Mouse (Mus musculus) stomach, embryonic 14.5 days (tissue): Measurements from ENCODE around the gene Nebl. TPM values are rescaled to one million over a fixed set of nuclear protein-coding genes. Genes with fewer than 3 reads are reported as not detected.

Experiments
- ATAC-seq: fragments of 200-750 bp; cut with Nextera tagmentation; 2 replicates; pipeline ENCODE4 v1.8.0; 2017; ENCODE audit warnings: low read depth, moderate TSS enrichment; ENCODE audit not compliant: insufficient number of reproducible peaks, insufficient read depth, low FRiP score
- H3K27ac ChIP-seq: fragments of 300-500 bp; sonication (generic); 2 replicates; pipeline ENCODE4 v1.5.1; 2014; ENCODE audit warnings: mild to moderate bottlenecking, low read length, moderate library complexity, mixed read lengths
- H3K27me3 ChIP-seq: fragments of 300-500 bp; sonication (generic); 2 replicates; pipeline ENCODE4 v1.6.1; 2014; ENCODE audit warnings: low read length, control low read depth, mixed read lengths; ENCODE audit not compliant: control insufficient read depth, insufficient read depth
- H3K36me3 ChIP-seq: fragments of 300-500 bp; sonication (generic); 2 replicates; pipeline ENCODE4 v1.6.1; 2014; ENCODE audit warnings: mild to moderate bottlenecking, control low read depth, low read length, moderate library complexity, mixed read lengths; ENCODE audit not compliant: control insufficient read depth, insufficient read depth
- H3K4me1 ChIP-seq: fragments of 300-500 bp; sonication (generic); 2 replicates; pipeline ENCODE4 v1.6.1; 2014; ENCODE audit warnings: low read length, control low read depth, mixed read lengths; ENCODE audit not compliant: control insufficient read depth, insufficient read depth
- H3K4me2 ChIP-seq: fragments of 300-500 bp; sonication (generic); replicated peaks from 2 replicates; pipeline ENCODE4 v1.6.1; 2014; ENCODE audit warnings: low read depth, low read length, control low read depth
- H3K4me3 ChIP-seq: fragments of 300-500 bp; sonication (generic); 2 replicates; pipeline ENCODE4 v1.5.1; 2014; ENCODE audit warnings: low read depth, low read length, control low read depth
- H3K9ac ChIP-seq: fragments of 300-500 bp; sonication (generic); replicated peaks from 2 replicates; pipeline ENCODE4 v1.6.1; 2014; ENCODE audit warnings: low read depth, mild to moderate bottlenecking, control low read depth, low read length, moderate library complexity, mixed read lengths
- H3K9me3 ChIP-seq: fragments of 300-500 bp; sonication (generic); 2 replicates; pipeline ENCODE4 v1.6.1; 2016; ENCODE audit warnings: low read depth, low read length, control low read depth; ENCODE audit not compliant: control insufficient read depth
- WGBS: fragments of 180-500 bp; shearing (Covaris S2); extraction: QIAGEN DNeasy Blood & Tissue Kit; methylation state at CpG from one replicate; pipeline ENCODE4 v1.1.7; 2014; 5-methylcytosine and 5-hydroxymethylcytosine counted together
- polyA plus RNA-seq: library from polyadenylated mRNA; unstranded; fragments of >200 nt; fragmentation: Nextera tagmentation; extraction: Ambion mirVana; gene quantifications from 2 replicates; pipeline ENCODE4 v1.2.1, GENCODE M21; 2014

The Nebl gene
- polyA plus RNA-seq, 1 experiment from 2014 or later = 3.5 TPM

GRCm38 (mm10) chr2:17504115-17504774 lies 227.0 kb downstream of the Nebl start:
- Histone ChIP-seq H3K4me1 (no peaks in the 10 kb centered on the region), H3K9me3 (no peaks in the 10 kb centered on the region), H3K4me3 (no peak overlapping the region), H3K4me2 (no peak overlapping the region), H3K27me3 (no peaks in the 10 kb centered on the region), H3K36me3 (no peaks in the 10 kb centered on the region), H3K9ac (no peak overlapping the region), H3K27ac (no peak overlapping the region)
- WGBS = 68% methylated on average over 6 of the region's 6 CpGs
- no peak for ATAC-seq

GRCm38 (mm10) chr2:17501075-17501474 lies 230.2 kb downstream of the Nebl start:
- H3K9me3 ChIP-seq = no peaks in the 10 kb centered on the region
- no peaks in the 10 kb centered on the region for H3K4me1 ChIP-seq
- ATAC-seq = no peak
- H3K4me2 ChIP-seq = no peak overlapping the region
- H3K27me3 ChIP-seq = no peaks in the 10 kb centered on the region
- no peak overlapping the region for H3K4me3 ChIP-seq
- no peak overlapping the region for H3K9ac ChIP-seq
- no peaks in the 10 kb centered on the region for H3K36me3 ChIP-seq
- 85% methylated on average over 3 of the region's 3 CpGs for WGBS
- H3K27ac ChIP-seq = no peak overlapping the region

- ATAC-seq = no peak
- Histone ChIP-seq H3K27me3 (no peaks in the 10 kb centered on the region), H3K4me3 (no peak overlapping the region), H3K9ac (no peak overlapping the region), H3K4me2 (no peak overlapping the region), H3K27ac (no peak overlapping the region), H3K36me3 (no peaks in the 10 kb centered on the region), H3K4me1 (no peaks in the 10 kb centered on the region), H3K9me3 (no peaks in the 10 kb centered on the region)
- WGBS = 61% methylated on average over 6 of the region's 6 CpGs
Measured at GRCm38 (mm10) chr2:17465517-17466174, 265.6 kb downstream of the Nebl start.

GRCm38 (mm10) chr2:17460434-17460833 lies 270.8 kb downstream of the Nebl start:
- Histone ChIP-seq H3K4me3 (no peak overlapping the region), H3K36me3 (no peaks in the 10 kb centered on the region), H3K27ac (no peak overlapping the region), H3K4me2 (no peak overlapping the region), H3K9ac (no peak overlapping the region), H3K4me1 (no peaks in the 10 kb centered on the region), H3K27me3 (no peaks in the 10 kb centered on the region), H3K9me3 (no peaks in the 10 kb centered on the region)
- no peak for ATAC-seq
- 62% methylated on average over 2 of the region's 2 CpGs for WGBS

- no peak overlapping the region for H3K27ac ChIP-seq
- no peaks in the 10 kb centered on the region for H3K27me3 ChIP-seq
- no peak overlapping the region for H3K4me3 ChIP-seq
- H3K36me3 ChIP-seq = no peaks in the 10 kb centered on the region
- H3K9me3 ChIP-seq = no peaks in the 10 kb centered on the region
- H3K4me2 ChIP-seq = no peak overlapping the region
- H3K4me1 ChIP-seq = no peaks in the 10 kb centered on the region
- ATAC-seq = no peak
- no peak overlapping the region for H3K9ac ChIP-seq
Measured at GRCm38 (mm10) chr2:17453676-17454075, 277.6 kb downstream of the Nebl start.

- Histone ChIP-seq H3K4me1 (no peaks in the 10 kb centered on the region), H3K9me3 (no peaks in the 10 kb centered on the region), H3K27me3 (no peaks in the 10 kb centered on the region), H3K36me3 (no peaks in the 10 kb centered on the region), H3K27ac (no peak overlapping the region), H3K9ac (no peak overlapping the region), H3K4me2 (no peak overlapping the region), H3K4me3 (no peak overlapping the region)
- no peak for ATAC-seq
Measured at GRCm38 (mm10) chr2:17448341-17448740, 282.9 kb downstream of the Nebl start.

- H3K9ac ChIP-seq = no peak overlapping the region
- H3K36me3 ChIP-seq = no peaks in the 10 kb centered on the region
- H3K9me3 ChIP-seq = no peaks in the 10 kb centered on the region
- no peak overlapping the region for H3K27ac ChIP-seq
- WGBS = 21% methylated on average over 7 of the region's 7 CpGs
- no peak overlapping the region for H3K4me2 ChIP-seq
- H3K4me1 ChIP-seq = no peaks in the 10 kb centered on the region
- no peak for ATAC-seq
- no peaks in the 10 kb centered on the region for H3K27me3 ChIP-seq
- no peak overlapping the region for H3K4me3 ChIP-seq
Measured at GRCm38 (mm10) chr2:17443581-17443980, 287.7 kb downstream of the Nebl start.

GRCm38 (mm10) chr2:17438317-17438716 lies 292.9 kb downstream of the Nebl start:
- H3K27me3 ChIP-seq = no peaks in the 10 kb centered on the region
- no peaks in the 10 kb centered on the region for H3K9me3 ChIP-seq
- H3K27ac ChIP-seq = no peak overlapping the region
- H3K36me3 ChIP-seq = no peaks in the 10 kb centered on the region
- H3K4me1 ChIP-seq = no peaks in the 10 kb centered on the region
- no peak for ATAC-seq
- H3K4me2 ChIP-seq = no peak overlapping the region
- no peak overlapping the region for H3K4me3 ChIP-seq
- WGBS = 91% methylated on average over 1 of the region's 1 CpGs
- H3K9ac ChIP-seq = no peak overlapping the region
